Mouse (Mus musculus): ENCODE data around the gene Blmh.

GRCm38 (mm10) chr11:76997305-76997704 lies 72.7 kb downstream of the Blmh start:
- TF ChIP-seq EP300 (IDR thresholded peaks at IDR 0.05), result no peak
- peak; percentile 96 for TF ChIP-seq CTCF (IDR thresholded peaks at IDR 0.05)
